ENCODE assay signal across 28 mouse cellular contexts in the genomic region with DNA sequence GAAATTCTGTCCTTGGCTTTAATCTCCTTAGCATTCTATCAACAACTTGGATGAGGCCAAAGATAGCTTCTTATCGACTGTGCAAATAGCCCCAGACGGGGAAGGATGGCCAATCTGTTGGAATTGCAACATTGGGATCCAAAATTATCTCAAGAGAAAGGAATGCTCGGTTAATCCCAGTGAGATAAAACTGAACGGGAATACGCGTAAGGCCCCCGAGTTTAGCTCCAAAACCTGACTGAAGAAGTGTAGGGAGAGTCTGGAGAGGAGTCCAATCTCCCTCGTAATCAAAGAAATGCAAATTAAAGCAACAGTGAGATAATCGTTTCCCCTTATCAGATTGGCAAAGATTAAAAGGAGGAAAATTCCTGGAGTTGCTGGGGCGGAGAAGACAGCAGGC.
DNase-seq lines count a peak whose midpoint lies in the region; ATAC-seq and TF ChIP-seq lines count a peak whose summit lies in the region.
"Had no signal": no experiment of that assay in that cellular context is flagged by ENCODE, and none has a peak within 500 bp of the region (broad histone marks: within the 10 kb centered on the region; RNA-seq: fewer than 3 reads in every experiment).

No protein-coding gene starts in this region.

- no peak overlapping the region for H3K27ac ChIP-seq in forebrain, postnatal 0 days (ENCODE audit: low read depth, low read length)
- no peak overlapping the region for H3K27ac ChIP-seq in forebrain, embryonic 14.5 days (ENCODE audit: low read depth, low read length)
- H3K27ac ChIP-seq: forebrain, embryonic 15.5 days; heart, adult 2 months; heart, embryonic 13.5 days; hindbrain, embryonic 10.5 days; hindbrain, embryonic 15.5 days; layer of hippocampus, adult 2 months; left cerebral cortex, adult 2 months; limb, embryonic 13.5 days; neural tube, embryonic 12.5 days had no signal

- DNase-seq in forebrain, postnatal 0 days: peak; percentile 52
- DNase-seq in forebrain, embryonic 14.5 days (ENCODE audit: low spot score): no peak
- DNase-seq in lung, adult 18-20 months: peak; percentile 12 to 30
- no peak for DNase-seq in lung, postnatal 14 days
- peak; percentile 69 for DNase-seq in ovary, adult 18-20 months (ENCODE audit: low spot score)
- no peak for DNase-seq in ovary, postnatal 10 days (ENCODE audit: low spot score)
- DNase-seq in kidney, postnatal 4 days: no peak
- DNase-seq: adrenal gland, adult 8-10 months; cerebellum, adult 2 months; cerebellum, postnatal 14 days; gastrocnemius, postnatal 25 days; heart, postnatal 10 days; kidney, adult 11 months; kidney, postnatal 14 days; thymus, postnatal 4 days had no signal

- H3K4me3 ChIP-seq in forebrain, postnatal 0 days (ENCODE audit: low read depth, low read length): no peak overlapping the region
- no peak overlapping the region for H3K4me3 ChIP-seq in forebrain, embryonic 14.5 days (ENCODE audit: low read depth, low read length)
- H3K4me3 ChIP-seq: forebrain, embryonic 15.5 days; heart, adult 2 months; heart, embryonic 13.5 days; hindbrain, embryonic 10.5 days; hindbrain, embryonic 15.5 days; layer of hippocampus, adult 2 months; left cerebral cortex, adult 2 months; limb, embryonic 13.5 days; neural tube, embryonic 12.5 days had no signal

- no peak for ATAC-seq in forebrain, postnatal 0 days
- no peak for ATAC-seq in forebrain, embryonic 14.5 days
- ATAC-seq: forebrain, embryonic 15.5 days; inflammation-experienced regulatory T-cells, adult 6 months; midbrain, embryonic 16.5 days had no signal

- no peaks in the 10 kb centered on the region for H3K9me3 ChIP-seq in forebrain, postnatal 0 days (ENCODE audit: low read length)
- H3K9me3 ChIP-seq in forebrain, embryonic 14.5 days (replicated peaks; ENCODE audit: control insufficient read depth, low read length): no peaks in the 10 kb centered on the region
- H3K9me3 ChIP-seq: forebrain, embryonic 15.5 days; G1E; heart, embryonic 13.5 days; hindbrain, embryonic 10.5 days; hindbrain, embryonic 15.5 days; limb, embryonic 13.5 days; neural tube, embryonic 12.5 days had no signal

- WGBS in forebrain, postnatal 0 days: 50% methylated on average over 10 of the region's 10 CpGs
- WGBS in forebrain, embryonic 14.5 days: 67% methylated on average over 10 of the region's 10 CpGs

- no peak for TF ChIP-seq CTCF in forebrain, postnatal 0 days (IDR thresholded peaks at IDR 0.05; ENCODE audit: low read depth)

- H3K9ac ChIP-seq in forebrain, postnatal 0 days: no peak overlapping the region
- no peak overlapping the region for H3K9ac ChIP-seq in forebrain, embryonic 14.5 days (ENCODE audit: low read length)
- H3K9ac ChIP-seq: forebrain, embryonic 15.5 days; heart, embryonic 13.5 days; hindbrain, embryonic 15.5 days; limb, embryonic 13.5 days; neural tube, embryonic 12.5 days had no signal

- H3K4me2 ChIP-seq in forebrain, postnatal 0 days (ENCODE audit: low read depth): no peak overlapping the region
- H3K4me2 ChIP-seq in forebrain, embryonic 14.5 days (ENCODE audit: low read length): no peak overlapping the region
- H3K4me2 ChIP-seq: forebrain, embryonic 15.5 days; heart, embryonic 13.5 days; hindbrain, embryonic 15.5 days; limb, embryonic 13.5 days; liver, embryonic 11.5 days; neural tube, embryonic 12.5 days had no signal

- 0 out of 2 replicates have a peak, but pooled peaks cover 5% of the 10 kb centered on the region for H3K4me1 ChIP-seq in forebrain, postnatal 0 days (ENCODE audit: insufficient read depth)
- peaks cover 4% of the 10 kb centered on the region for H3K4me1 ChIP-seq in forebrain, embryonic 14.5 days (ENCODE audit: control insufficient read depth, insufficient read depth, low read length)

- H3K36me3 ChIP-seq in forebrain, postnatal 0 days (ENCODE audit: insufficient read depth): no peaks in the 10 kb centered on the region
- no peaks in the 10 kb centered on the region for H3K36me3 ChIP-seq in forebrain, embryonic 14.5 days (ENCODE audit: control insufficient read depth, insufficient read depth, low read length)
- H3K36me3 ChIP-seq: forebrain, embryonic 15.5 days; G1E; heart, embryonic 13.5 days; hindbrain, embryonic 10.5 days; hindbrain, embryonic 15.5 days; limb, embryonic 13.5 days; neural tube, embryonic 12.5 days had no signal

- H3K27me3 ChIP-seq in forebrain, postnatal 0 days (ENCODE audit: insufficient read depth, low read length): no peaks in the 10 kb centered on the region
- H3K27me3 ChIP-seq in forebrain, embryonic 14.5 days (replicated peaks; ENCODE audit: control insufficient read depth, insufficient read depth, low read length): no peaks in the 10 kb centered on the region
- H3K27me3 ChIP-seq: forebrain, embryonic 15.5 days; heart, embryonic 13.5 days; hindbrain, embryonic 15.5 days; limb, embryonic 13.5 days; neural tube, embryonic 12.5 days had no signal

Comparison
In these comparisons a context has a peak if more than half of its experiments do, and no peak if none do; other contexts are left out.
1. DNase-seq: peak in forebrain, postnatal 0 days (single experiment), lung, adult 18-20 months (2 of 2) and ovary, adult 18-20 months (single experiment); none in forebrain, embryonic 14.5 days (single experiment), lung, postnatal 14 days (single experiment), ovary, postnatal 10 days (single experiment) and kidney, postnatal 4 days (0 of 2).